Mouse (Mus musculus) bone marrow, adult 2 months (tissue): ENCODE results near the gene Mast1.

Source experiments
- CTCF ChIP-seq: fragments of 200-500 bp; IDR thresholded peaks from 2 replicates; pipeline ENCODE4 v1.5.1; 2011; ENCODE audit warnings: low read length, control low read depth; ENCODE audit not compliant: control insufficient read depth, insufficient read depth
- POLR2A ChIP-seq: fragments of 200-500 bp; IDR thresholded peaks from 2 replicates; pipeline ENCODE4 v1.6.1; 2011; ENCODE audit warnings: low read depth, mild to moderate bottlenecking, control low read depth, low read length, borderline replicate concordance; ENCODE audit not compliant: control insufficient read depth

DNA sequence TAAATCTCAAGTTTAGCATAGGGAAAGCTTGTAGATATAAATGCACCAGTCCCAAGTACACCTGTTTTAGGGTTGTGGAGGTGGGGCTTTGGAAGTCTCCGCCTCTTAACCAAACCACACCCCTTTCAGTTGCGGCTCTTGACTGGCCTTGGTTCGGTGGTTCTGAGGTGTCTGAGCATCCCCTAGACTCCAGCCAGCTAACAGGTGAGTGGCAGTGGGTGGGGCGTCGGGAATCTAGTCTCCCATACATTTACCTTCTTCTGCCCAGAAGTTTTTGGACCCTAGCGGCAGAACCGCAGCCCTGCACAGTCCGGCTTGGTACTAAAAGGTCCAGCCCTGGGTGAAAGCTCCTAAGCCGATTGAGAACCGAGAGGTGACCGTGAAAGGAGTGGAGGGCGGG, 12.6 kb upstream of the Mast1 start:
- no peak for TF ChIP-seq CTCF
- no peak for TF ChIP-seq POLR2A
